Mouse (Mus musculus): Measurements from ENCODE around the gene Ccnd2. TPM values are rescaled to one million over a fixed set of nuclear protein-coding genes. Genes with fewer than 3 reads are reported as not detected.

The Ccnd2 gene
- total and polyA plus RNA-seq, 3 experiments: 152 to 1,195 (median 656) TPM

- ATAC-seq (ENCODE audit: extremely low read depth, insufficient number of reproducible peaks, low FRiP score, poor library complexity, severe bottlenecking): no peak
- H3K4me1 ChIP-seq (ENCODE audit: insufficient read depth, low read depth, low read length): peaks cover 71% of the 10 kb centered on the region
Observed at GRCm38 (mm10) chr6:127149944-127150662, 1.9 kb downstream of the Ccnd2 start.

GRCm38 (mm10) chr6:127149303-127149943, 2.6 kb downstream of the Ccnd2 start:
- ATAC-seq (ENCODE audit: extremely low read depth, insufficient number of reproducible peaks, low FRiP score, poor library complexity, severe bottlenecking) (no peak), DNase-seq (ENCODE audit: low spot score) (peak; percentile 33)
- peaks cover 46% of the 10 kb centered on the region for H3K36me3 ChIP-seq (replicated peaks)
- no peak for TF ChIP-seq GATA1 (IDR thresholded peaks at IDR 0.05; ENCODE audit: borderline replicate concordance, low read length)
- TF ChIP-seq POLR2AphosphoS5 (IDR thresholded peaks at IDR 0.05; ENCODE audit: insufficient replicate concordance, low read depth, low read length): no peak; the same call in 1 of the 2 replicates
- TF ChIP-seq TAL1 (conservative IDR thresholded peaks at IDR 0.05; ENCODE audit: low read depth, low read length): no peak
- no peak for TF ChIP-seq CTCF (IDR thresholded peaks at IDR 0.05; ENCODE audit: low read depth, low read length)
- no peak for TF ChIP-seq GATA2 (IDR thresholded peaks at IDR 0.05; ENCODE audit: borderline replicate concordance, low read depth, low read length)
- no peaks in the 10 kb centered on the region for H3K9me3 ChIP-seq (replicated peaks)
- H3K4me3 ChIP-seq (ENCODE audit: low read depth, low read length): peak overlapping the region; percentile 99
- H3K27me3 ChIP-seq (ENCODE audit: insufficient read depth, low read length): peaks cover 5% of the 10 kb centered on the region; the same call in 1 of the 2 replicates
- peaks cover 72% of the 10 kb centered on the region for H3K4me1 ChIP-seq (ENCODE audit: insufficient read depth, low read depth, low read length)

More at GRCm38 (mm10) chr6:127149944-127150662, 1.9 kb downstream of the Ccnd2 start:
- peaks cover 10% of the 10 kb centered on the region; the same call in 1 of the 2 replicates for H3K27me3 ChIP-seq (ENCODE audit: insufficient read depth, low read length)
- peak; percentile 35 for DNase-seq (ENCODE audit: low spot score)
- TF ChIP-seq POLR2AphosphoS5 (IDR thresholded peaks at IDR 0.05; ENCODE audit: insufficient replicate concordance, low read depth, low read length) (0 out of 2 replicates have a peak, but pooled peaks have one; percentile 17), CTCF (IDR thresholded peaks at IDR 0.05; ENCODE audit: low read depth, low read length) (no peak)
- peaks cover 40% of the 10 kb centered on the region for H3K36me3 ChIP-seq (replicated peaks)
- H3K4me3 ChIP-seq (ENCODE audit: low read depth, low read length): peak overlapping the region; percentile 99
- no peaks in the 10 kb centered on the region for H3K9me3 ChIP-seq (replicated peaks)

GRCm38 (mm10) chr6:127148526-127149302, 3.3 kb downstream of the Ccnd2 start:
- no peaks in the 10 kb centered on the region for H3K27me3 ChIP-seq (ENCODE audit: insufficient read depth, low read length)

GRCm38 (mm10) chr6:127147665-127148064, 4.3 kb downstream of the Ccnd2 start:
- H3K4me3 ChIP-seq (ENCODE audit: low read depth, low read length): peak overlapping the region; percentile 99; the same call in 1 of the 2 replicates
- H3K4me1 ChIP-seq (ENCODE audit: insufficient read depth, low read depth, low read length): peaks cover 72% of the 10 kb centered on the region
- peaks cover 64% of the 10 kb centered on the region for H3K36me3 ChIP-seq (replicated peaks)
- ATAC-seq (ENCODE audit: extremely low read depth, insufficient number of reproducible peaks, low FRiP score, poor library complexity, severe bottlenecking): no peak
- TF ChIP-seq POLR2AphosphoS5 (IDR thresholded peaks at IDR 0.05; ENCODE audit: insufficient replicate concordance, low read depth, low read length) (peak; percentile 66; the same call in 1 of the 2 replicates), TAL1 (conservative IDR thresholded peaks at IDR 0.05; ENCODE audit: low read depth, low read length) (no peak), CTCF (IDR thresholded peaks at IDR 0.05; ENCODE audit: low read depth, low read length) (peak; percentile 91), GATA2 (IDR thresholded peaks at IDR 0.05; ENCODE audit: borderline replicate concordance, low read depth, low read length) (no peak), GATA1 (IDR thresholded peaks at IDR 0.05; ENCODE audit: borderline replicate concordance, low read length) (no peak)
- H3K9me3 ChIP-seq (replicated peaks): no peaks in the 10 kb centered on the region
- peak; percentile 51 for DNase-seq (ENCODE audit: low spot score)
- no peaks in the 10 kb centered on the region for H3K27me3 ChIP-seq (ENCODE audit: insufficient read depth, low read length)

More at GRCm38 (mm10) chr6:127148526-127149302, 3.3 kb downstream of the Ccnd2 start:
- H3K4me1 ChIP-seq (ENCODE audit: insufficient read depth, low read depth, low read length): peaks cover 72% of the 10 kb centered on the region
- no peaks in the 10 kb centered on the region for H3K9me3 ChIP-seq (replicated peaks)
- ATAC-seq (ENCODE audit: extremely low read depth, insufficient number of reproducible peaks, low FRiP score, poor library complexity, severe bottlenecking): no peak
- peak overlapping the region; percentile 99 for H3K4me3 ChIP-seq (ENCODE audit: low read depth, low read length)
- TF ChIP-seq GATA1 (IDR thresholded peaks at IDR 0.05; ENCODE audit: borderline replicate concordance, low read length) (no peak), GATA2 (IDR thresholded peaks at IDR 0.05; ENCODE audit: borderline replicate concordance, low read depth, low read length) (no peak), CTCF (IDR thresholded peaks at IDR 0.05; ENCODE audit: low read depth, low read length) (no peak), TAL1 (conservative IDR thresholded peaks at IDR 0.05; ENCODE audit: low read depth, low read length) (no peak), POLR2AphosphoS5 (IDR thresholded peaks at IDR 0.05; ENCODE audit: insufficient replicate concordance, low read depth, low read length) (no peak)
- peaks cover 54% of the 10 kb centered on the region for H3K36me3 ChIP-seq (replicated peaks)
- DNase-seq (ENCODE audit: low spot score): no peak

GRCm38 (mm10) chr6:127146322-127146947, 5.6 kb downstream of the Ccnd2 start:
- TF ChIP-seq POLR2AphosphoS5 (IDR thresholded peaks at IDR 0.05; ENCODE audit: insufficient replicate concordance, low read depth, low read length): no peak
- no peak for TF ChIP-seq GATA1 (IDR thresholded peaks at IDR 0.05; ENCODE audit: borderline replicate concordance, low read length)
- no peak for TF ChIP-seq TAL1 (conservative IDR thresholded peaks at IDR 0.05; ENCODE audit: low read depth, low read length)
- TF ChIP-seq CTCF (IDR thresholded peaks at IDR 0.05; ENCODE audit: low read depth, low read length): no peak
- no peak for TF ChIP-seq GATA2 (IDR thresholded peaks at IDR 0.05; ENCODE audit: borderline replicate concordance, low read depth, low read length)
- DNase-seq (ENCODE audit: low spot score) (no peak), ATAC-seq (ENCODE audit: extremely low read depth, insufficient number of reproducible peaks, low FRiP score, poor library complexity, severe bottlenecking) (no peak)
- peaks cover 75% of the 10 kb centered on the region for H3K36me3 ChIP-seq (replicated peaks)
- H3K4me1 ChIP-seq (ENCODE audit: insufficient read depth, low read depth, low read length): peaks cover 75% of the 10 kb centered on the region
- H3K27me3 ChIP-seq (ENCODE audit: insufficient read depth, low read length): no peaks in the 10 kb centered on the region
- H3K4me3 ChIP-seq (ENCODE audit: low read depth, low read length): peak overlapping the region; percentile 65; the same call in 1 of the 2 replicates
- H3K9me3 ChIP-seq (replicated peaks): no peaks in the 10 kb centered on the region
